Mouse (Mus musculus) heart, embryonic 10.5 days (tissue): ENCODE results near the gene Alg11. TPM values are rescaled to one million over a fixed set of nuclear protein-coding genes. Genes with fewer than 3 reads are reported as not detected.

Experiments used
- DNase-seq: peaks from one replicate; pipeline ENCODE4 v3.0.0-alpha.2; 2017; ENCODE audit warnings: low spot score
- H3K27ac ChIP-seq: fragments of 300-500 bp; sonication (generic); 2 replicates; pipeline ENCODE4 v1.5.1; 2016; ENCODE audit warnings: mild to moderate bottlenecking
- H3K27me3 ChIP-seq: fragments of 300-500 bp; sonication (generic); 2 replicates; pipeline ENCODE4 v1.6.1; 2016; ENCODE audit warnings: mild to moderate bottlenecking; ENCODE audit not compliant: poor library complexity, insufficient read depth, severe bottlenecking
- H3K36me3 ChIP-seq: fragments of 300-500 bp; sonication (generic); 2 replicates; pipeline ENCODE4 v1.6.1; 2016; ENCODE audit warnings: mild to moderate bottlenecking, moderate library complexity
- H3K4me1 ChIP-seq: fragments of 300-500 bp; sonication (generic); 2 replicates; pipeline ENCODE4 v1.6.1; 2016; ENCODE audit warnings: mild to moderate bottlenecking
- H3K4me3 ChIP-seq: fragments of 300-500 bp; sonication (generic); 2 replicates; pipeline ENCODE4 v1.5.1; 2016; ENCODE audit warnings: mild to moderate bottlenecking, moderate library complexity
- H3K9me3 ChIP-seq: fragments of 300-500 bp; sonication (generic); 2 replicates; pipeline ENCODE4 v1.6.1; 2016; ENCODE audit warnings: mild to moderate bottlenecking, moderate library complexity
- WGBS: fragments of 180-500 bp; shearing (Covaris S2); methylation state at CpG from one replicate; pipeline ENCODE4 v1.1.7; 2016; 5-methylcytosine and 5-hydroxymethylcytosine counted together
- polyA plus RNA-seq: library from polyadenylated mRNA; unstranded; fragments of >200 nt; fragmentation: Nextera tagmentation; extraction: Ambion mirVana; gene quantifications from 2 replicates; pipeline ENCODE4 v1.2.1, GENCODE M21; 2016

Gene Alg11
- polyA plus RNA-seq, 1 experiment from 2014 or later, result 20.3 TPM

DNA sequence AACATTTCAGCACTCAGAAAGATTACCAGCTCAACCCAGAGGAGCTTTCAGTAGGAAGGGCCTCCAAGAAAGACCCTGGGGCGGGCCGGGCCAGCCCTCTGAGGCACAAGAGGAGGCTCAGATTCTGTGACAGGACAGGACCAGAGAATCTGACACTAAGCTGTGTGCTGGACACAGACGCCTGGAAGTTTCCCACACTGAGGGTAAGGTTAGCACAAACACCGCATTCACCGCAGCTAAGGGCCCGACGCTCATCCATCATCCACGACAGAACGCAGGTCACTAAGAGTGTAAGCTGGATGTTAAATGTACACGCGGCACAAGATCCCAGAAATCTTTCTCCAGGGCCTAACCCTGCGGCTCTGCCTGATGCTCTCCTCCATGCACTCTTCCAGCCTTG lies 16.8 kb upstream of the Alg11 start:
- no peak for DNase-seq
- Histone ChIP-seq H3K36me3 (no peaks in the 10 kb centered on the region), H3K4me1 (peaks cover 14% of the 10 kb centered on the region), H3K9me3 (no peaks in the 10 kb centered on the region), H3K4me3 (no peak overlapping the region), H3K27me3 (no peaks in the 10 kb centered on the region), H3K27ac (peak overlapping the region; percentile 42; the same call in 1 of the 2 replicates)
- 56% methylated on average over 12 of the region's 12 CpGs for WGBS

- H3K36me3 ChIP-seq, result no peaks in the 10 kb centered on the region
- H3K9me3 ChIP-seq, result no peaks in the 10 kb centered on the region
- H3K27ac ChIP-seq, result no peak overlapping the region
- no peaks in the 10 kb centered on the region for H3K27me3 ChIP-seq
- H3K4me1 ChIP-seq, result peaks cover 6% of the 10 kb centered on the region
- no peak for DNase-seq
- 64% methylated on average over 2 of the region's 2 CpGs for WGBS
- H3K4me3 ChIP-seq, result no peak overlapping the region
These were observed 12.6 kb upstream of the Alg11 start for GRCm38 (mm10) chr8:22047699-22048464.

- H3K9me3 ChIP-seq, result no peaks in the 10 kb centered on the region
- H3K4me1 ChIP-seq, result peaks cover 10% of the 10 kb centered on the region; the same call in 1 of the 2 replicates
- DNase-seq, result no peak
- no peaks in the 10 kb centered on the region for H3K36me3 ChIP-seq
- H3K27ac ChIP-seq, result no peak overlapping the region
- H3K27me3 ChIP-seq, result peaks cover 6% of the 10 kb centered on the region; the same call in 1 of the 2 replicates
- 0 out of 2 replicates have a peak overlapping the region, but pooled peaks have one; percentile 6 for H3K4me3 ChIP-seq
- 69% methylated on average over 12 of the region's 12 CpGs for WGBS
These were observed 5.6 kb upstream of the Alg11 start for GRCm38 (mm10) chr8:22054674-22055491.

GRCm38 (mm10) chr8:22055492-22055877 lies 5.0 kb upstream of the Alg11 start:
- no peak for DNase-seq
- WGBS, result 87% methylated on average over 2 of the region's 2 CpGs
- no peaks in the 10 kb centered on the region for H3K9me3 ChIP-seq
- H3K4me1 ChIP-seq, result peaks cover 10% of the 10 kb centered on the region; the same call in 1 of the 2 replicates
- H3K27me3 ChIP-seq, result peaks cover 6% of the 10 kb centered on the region; the same call in 1 of the 2 replicates
- H3K27ac ChIP-seq, result no peak overlapping the region
- no peak overlapping the region for H3K4me3 ChIP-seq
- no peaks in the 10 kb centered on the region for H3K36me3 ChIP-seq

DNA sequence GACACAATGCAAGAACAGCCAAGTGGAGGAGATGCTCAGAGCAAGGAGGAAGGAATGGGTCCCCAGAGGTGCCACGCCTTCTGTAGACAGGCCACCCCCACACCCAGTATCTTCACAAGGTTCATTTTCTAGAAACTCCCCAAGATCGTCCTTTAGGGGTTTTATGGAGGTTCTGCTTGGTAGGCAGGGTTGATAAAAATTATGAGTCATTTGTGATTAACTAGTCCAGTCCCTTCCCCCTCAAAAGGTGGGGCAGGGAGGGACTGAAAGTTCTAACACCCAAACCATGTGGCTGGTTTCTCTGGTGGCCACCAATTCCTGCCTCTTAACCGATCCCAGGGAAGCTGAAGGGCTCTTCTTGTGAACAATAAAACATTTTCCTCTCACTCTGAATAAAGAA lies 3.7 kb upstream of the Alg11 start:
- Histone ChIP-seq H3K9me3 (no peaks in the 10 kb centered on the region), H3K36me3 (0 out of 2 replicates have a peak, but pooled peaks cover under 1% of the 10 kb centered on the region), H3K4me1 (peaks cover 10% of the 10 kb centered on the region; the same call in 1 of the 2 replicates), H3K27ac (no peak overlapping the region), H3K27me3 (peaks cover 6% of the 10 kb centered on the region; the same call in 1 of the 2 replicates), H3K4me3 (no peak overlapping the region)
- 80% methylated on average over 3 of the region's 3 CpGs for WGBS
- no peak for DNase-seq

DNA sequence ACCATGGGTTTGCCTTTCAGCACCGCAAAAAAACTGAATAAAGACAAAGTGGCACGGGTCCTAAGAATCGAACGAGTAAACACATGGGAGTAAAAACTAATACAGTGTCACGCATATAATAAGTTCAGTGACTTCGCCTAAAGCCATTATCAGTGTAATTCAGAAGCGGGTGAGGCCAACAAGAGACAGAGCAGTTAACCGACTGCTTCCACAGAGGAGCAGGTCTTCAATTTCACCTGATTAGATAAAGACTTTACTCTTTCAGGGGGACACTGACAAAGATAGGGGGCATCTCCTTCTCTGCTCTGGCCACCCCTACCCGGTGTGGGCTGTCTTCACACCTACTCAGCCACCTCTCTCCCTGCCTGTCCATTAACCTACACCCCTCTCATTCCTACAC lies 2.2 kb upstream of the Alg11 start:
- Histone ChIP-seq H3K4me3 (no peak overlapping the region), H3K4me1 (peaks cover 10% of the 10 kb centered on the region; the same call in 1 of the 2 replicates), H3K27me3 (peaks cover 6% of the 10 kb centered on the region; the same call in 1 of the 2 replicates), H3K27ac (no peak overlapping the region), H3K9me3 (no peaks in the 10 kb centered on the region), H3K36me3 (peaks cover 14% of the 10 kb centered on the region)
- DNase-seq, result no peak
- WGBS, result 51% methylated on average over 9 of the region's 9 CpGs

- no peak for DNase-seq
- Histone ChIP-seq H3K27me3 (peaks cover 6% of the 10 kb centered on the region; the same call in 1 of the 2 replicates), H3K9me3 (no peaks in the 10 kb centered on the region), H3K4me1 (peaks cover 9% of the 10 kb centered on the region; the same call in 1 of the 2 replicates), H3K36me3 (peaks cover 23% of the 10 kb centered on the region), H3K4me3 (peak overlapping the region; percentile 75), H3K27ac (peak overlapping the region; percentile 87)
- WGBS, result 45% methylated on average over 11 of the region's 11 CpGs
These were observed 1.3 kb upstream of the Alg11 start for GRCm38 (mm10) chr8:22059153-22059738.

DNA sequence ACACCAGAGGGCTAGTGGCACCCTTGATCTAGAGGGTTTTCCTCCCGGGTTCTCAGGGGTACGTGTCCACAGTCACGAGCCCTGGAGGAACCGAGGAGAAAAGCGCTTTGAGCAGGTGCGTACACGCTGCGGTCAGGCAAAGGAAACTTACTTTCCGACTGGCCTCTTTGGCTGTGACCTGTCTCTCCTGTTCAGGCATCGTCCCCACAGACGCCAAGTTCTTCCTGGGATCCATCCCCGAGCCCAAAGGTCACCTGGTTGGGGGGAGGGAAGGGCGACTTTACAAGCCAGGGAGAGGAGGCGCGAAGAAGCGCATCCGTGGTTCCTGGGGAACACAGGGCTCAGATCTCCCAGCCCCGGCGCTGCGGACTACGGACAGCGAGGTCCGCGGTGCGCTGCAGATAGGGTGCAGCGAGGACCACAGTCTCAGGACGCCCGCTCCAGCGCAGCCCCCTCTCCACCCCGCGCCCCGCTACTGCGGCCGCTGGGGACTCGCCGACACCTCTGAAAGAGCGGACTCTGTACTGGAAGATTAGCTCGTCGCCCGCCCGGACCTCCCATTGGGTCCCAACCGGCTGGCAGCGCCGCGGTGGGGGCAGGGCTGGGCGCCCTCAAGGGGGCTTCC lies 588 bp upstream of the Alg11 start, which contains the start of gene Atp7b:
Gene Atp7b, minus strand, starts transcription at position 485 of the 625 bp plus-strand sequence.
- Histone ChIP-seq H3K36me3 (peaks cover 29% of the 10 kb centered on the region), H3K9me3 (no peaks in the 10 kb centered on the region), H3K27me3 (peaks cover 6% of the 10 kb centered on the region; the same call in 1 of the 2 replicates), H3K27ac (peak within 1 kb of the TSS; percentile 87), H3K4me3 (peak within 1 kb of the TSS; percentile 75), H3K4me1 (peaks cover 3% of the 10 kb centered on the region; the same call in 1 of the 2 replicates)
- WGBS, result under 1% methylated on average over 46 of the region's 46 CpGs
- DNase-seq, result no peak

DNA sequence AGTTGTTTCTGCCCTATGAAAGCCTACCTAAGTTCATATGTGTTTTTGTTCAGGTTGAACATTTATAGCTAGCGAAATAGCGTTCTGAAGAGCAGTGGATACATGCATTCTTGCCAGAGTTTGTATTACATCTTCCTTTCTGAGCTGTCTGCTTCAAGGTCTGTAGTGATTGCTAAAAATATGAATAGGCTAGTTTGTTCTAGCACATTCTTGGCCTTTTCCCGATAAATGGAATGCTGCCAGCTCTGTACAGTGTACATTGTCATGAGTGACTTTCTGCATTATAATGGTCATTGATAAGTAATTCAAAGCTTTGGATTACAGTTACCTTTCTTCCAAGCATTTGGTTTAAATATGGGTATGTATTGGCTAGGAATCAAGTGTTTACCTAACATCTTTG lies 605 bp downstream of the Alg11 start:
- H3K4me1 ChIP-seq, result peaks cover 3% of the 10 kb centered on the region; the same call in 1 of the 2 replicates
- H3K4me3 ChIP-seq, result peak overlapping the region; percentile 75
- no peak overlapping the region; the same call in 1 of the 2 replicates for H3K27ac ChIP-seq
- H3K9me3 ChIP-seq, result no peaks in the 10 kb centered on the region
- H3K36me3 ChIP-seq, result peaks cover 40% of the 10 kb centered on the region
- 7% methylated on average over 3 of the region's 3 CpGs for WGBS
- DNase-seq, result no peak
- H3K27me3 ChIP-seq, result peaks cover 6% of the 10 kb centered on the region; the same call in 1 of the 2 replicates

DNA sequence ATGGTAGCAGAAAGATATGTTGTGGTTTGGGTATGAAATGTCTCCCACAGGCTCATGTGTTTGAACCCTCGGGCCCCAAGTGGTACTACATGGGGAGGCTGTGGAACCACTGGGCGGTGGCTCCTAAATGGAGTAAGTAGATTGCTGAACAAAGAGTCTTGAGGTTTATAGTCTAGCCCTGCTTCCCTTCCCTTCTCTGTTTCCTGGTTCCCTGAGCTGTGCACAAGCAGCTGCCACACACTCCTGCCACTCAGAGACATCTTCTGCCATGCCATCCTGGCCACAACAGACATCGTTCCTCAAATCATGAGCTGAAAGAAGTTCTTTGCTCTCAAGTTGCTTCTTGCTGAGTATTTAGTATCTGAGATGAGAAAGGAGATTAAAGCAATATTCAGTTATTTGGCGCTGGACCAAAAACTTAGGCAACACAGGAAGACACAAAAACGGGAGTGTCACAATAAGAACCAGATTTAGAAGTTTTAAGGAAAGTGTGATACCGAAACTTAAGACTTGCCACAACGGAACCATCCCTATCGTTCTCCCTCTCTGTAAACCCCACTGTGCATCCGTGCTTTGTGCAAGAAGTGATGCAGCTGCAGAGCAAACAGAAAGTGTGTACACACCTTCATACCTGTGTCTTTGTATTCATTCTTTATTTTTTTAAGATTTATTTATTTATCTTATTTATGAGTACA lies 18.9 kb downstream of the Alg11 start:
- DNase-seq, result no peak
- H3K27me3 ChIP-seq, result no peaks in the 10 kb centered on the region
- H3K4me1 ChIP-seq, result peaks cover 5% of the 10 kb centered on the region; the same call in 1 of the 2 replicates
- H3K27ac ChIP-seq, result no peak overlapping the region
- no peaks in the 10 kb centered on the region for H3K36me3 ChIP-seq
- H3K9me3 ChIP-seq, result no peaks in the 10 kb centered on the region
- WGBS, result 85% methylated on average over 9 of the region's 9 CpGs
- no peak overlapping the region for H3K4me3 ChIP-seq

GRCm38 (mm10) chr8:22089226-22089625 lies 28.7 kb downstream of the Alg11 start:
- WGBS, result 93% methylated on average over 4 of the region's 4 CpGs
- no peak overlapping the region for H3K27ac ChIP-seq
- H3K4me3 ChIP-seq, result no peak overlapping the region
- no peaks in the 10 kb centered on the region for H3K27me3 ChIP-seq
- no peaks in the 10 kb centered on the region for H3K36me3 ChIP-seq
- no peak for DNase-seq
- no peaks in the 10 kb centered on the region for H3K9me3 ChIP-seq
- H3K4me1 ChIP-seq, result no peaks in the 10 kb centered on the region

GRCm38 (mm10) chr8:22091568-22091967 lies 31.0 kb downstream of the Alg11 start:
- Histone ChIP-seq H3K27ac (no peak overlapping the region), H3K9me3 (no peaks in the 10 kb centered on the region), H3K4me1 (no peaks in the 10 kb centered on the region), H3K27me3 (no peaks in the 10 kb centered on the region), H3K4me3 (no peak overlapping the region), H3K36me3 (no peaks in the 10 kb centered on the region)
- no peak for DNase-seq
- 50% methylated on average over 8 of the region's 8 CpGs for WGBS
